Mouse (Mus musculus) heart, adult 18-20 months (tissue): ENCODE measurements around the gene Hoxb2. TPM values are rescaled to one million over a fixed set of nuclear protein-coding genes. Genes with fewer than 3 reads are reported as not detected.
A peak's percentile ranks its signal among the peaks of the same experiment; 100 is the strongest.

ENCODE experiments used
- DNase-seq, 2 experiments: peaks; one replicate each; pipeline ENCODE4 v3.0.0; 2021 to 2022; ENCODE audit warnings: mixed read lengths in 1 of 2
- total RNA-seq, 2 experiments: library from RNA; stranded (reverse); gene quantifications; 2 replicates each; pipeline ENCODE4 v1.2.3; 2021

The Hoxb2 gene
- total RNA-seq, 2 experiments from 2014 or later = 0.46 to 0.62 TPM

- no peak for DNase-seq
These were observed 13.7 kb upstream of the Hoxb2 start for GRCm38 (mm10) chr11:96336597-96336996.

DNA sequence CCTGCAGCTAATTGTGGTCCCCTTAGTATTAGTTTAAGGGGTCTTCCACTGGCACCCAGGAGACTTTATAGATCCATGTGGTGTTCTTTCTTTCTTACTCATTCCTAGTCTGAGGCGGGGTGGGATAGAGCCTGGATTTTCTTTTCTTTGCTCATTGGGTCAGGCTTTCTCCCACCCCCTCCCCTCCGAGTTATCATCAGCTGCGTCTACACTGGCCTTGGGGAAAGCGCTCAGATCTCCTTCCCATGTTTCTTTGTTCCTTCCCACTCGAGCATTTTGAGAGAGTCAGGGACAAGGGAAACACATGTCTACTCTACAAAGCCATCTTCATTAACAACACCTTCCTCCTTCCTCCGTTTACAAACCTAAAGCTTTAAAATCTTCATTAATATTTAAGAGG, 13.3 kb upstream of the Hoxb2 start:
- no peak for DNase-seq

DNA sequence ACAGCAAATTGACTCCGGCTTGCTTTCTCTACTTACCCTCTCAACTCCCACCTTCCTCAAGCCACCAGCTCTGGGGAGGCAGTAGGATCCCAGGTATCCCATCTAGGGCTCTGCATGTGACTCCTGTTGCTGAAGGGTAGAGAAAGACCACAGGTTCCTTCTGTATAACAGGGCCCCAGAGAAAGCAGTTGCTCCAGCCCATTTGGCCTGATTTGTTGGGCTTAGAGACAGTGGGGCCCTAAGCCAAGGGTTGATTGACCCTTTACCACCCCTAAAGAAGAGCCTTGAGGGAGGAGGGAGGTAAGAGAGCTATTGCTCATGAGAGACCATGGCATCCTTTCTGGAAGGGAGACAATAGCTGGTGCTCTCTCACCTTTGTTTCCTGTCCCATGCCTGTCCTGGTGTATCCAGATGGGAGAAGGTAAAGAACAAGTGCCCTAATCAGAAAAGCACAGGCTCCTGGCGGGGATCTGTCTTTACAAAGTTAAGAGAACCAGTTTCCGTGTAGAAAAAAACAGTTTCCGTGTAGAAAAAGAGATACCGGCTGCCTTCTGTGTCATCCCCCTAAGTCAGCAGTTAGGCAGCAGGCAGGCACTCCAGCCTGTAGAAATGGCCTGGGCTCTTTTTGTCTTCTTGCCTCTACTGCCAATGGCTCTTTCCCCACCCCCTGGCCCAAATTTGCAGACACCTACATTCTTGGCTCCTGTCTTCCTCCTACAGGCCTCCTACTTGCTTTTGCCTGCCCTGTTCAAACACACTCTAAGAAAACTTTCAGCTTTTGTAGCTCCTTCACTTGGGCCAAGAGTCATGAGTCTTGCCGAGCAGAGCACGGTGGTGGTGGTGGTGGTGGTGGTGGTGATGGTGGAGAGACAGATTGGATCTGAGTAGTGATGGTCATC, 11.1 kb upstream of the Hoxb2 start:
- DNase-seq = no peak

GRCm38 (mm10) chr11:96340698-96341365, 9.5 kb upstream of the Hoxb2 start:
- no peak for DNase-seq

DNA sequence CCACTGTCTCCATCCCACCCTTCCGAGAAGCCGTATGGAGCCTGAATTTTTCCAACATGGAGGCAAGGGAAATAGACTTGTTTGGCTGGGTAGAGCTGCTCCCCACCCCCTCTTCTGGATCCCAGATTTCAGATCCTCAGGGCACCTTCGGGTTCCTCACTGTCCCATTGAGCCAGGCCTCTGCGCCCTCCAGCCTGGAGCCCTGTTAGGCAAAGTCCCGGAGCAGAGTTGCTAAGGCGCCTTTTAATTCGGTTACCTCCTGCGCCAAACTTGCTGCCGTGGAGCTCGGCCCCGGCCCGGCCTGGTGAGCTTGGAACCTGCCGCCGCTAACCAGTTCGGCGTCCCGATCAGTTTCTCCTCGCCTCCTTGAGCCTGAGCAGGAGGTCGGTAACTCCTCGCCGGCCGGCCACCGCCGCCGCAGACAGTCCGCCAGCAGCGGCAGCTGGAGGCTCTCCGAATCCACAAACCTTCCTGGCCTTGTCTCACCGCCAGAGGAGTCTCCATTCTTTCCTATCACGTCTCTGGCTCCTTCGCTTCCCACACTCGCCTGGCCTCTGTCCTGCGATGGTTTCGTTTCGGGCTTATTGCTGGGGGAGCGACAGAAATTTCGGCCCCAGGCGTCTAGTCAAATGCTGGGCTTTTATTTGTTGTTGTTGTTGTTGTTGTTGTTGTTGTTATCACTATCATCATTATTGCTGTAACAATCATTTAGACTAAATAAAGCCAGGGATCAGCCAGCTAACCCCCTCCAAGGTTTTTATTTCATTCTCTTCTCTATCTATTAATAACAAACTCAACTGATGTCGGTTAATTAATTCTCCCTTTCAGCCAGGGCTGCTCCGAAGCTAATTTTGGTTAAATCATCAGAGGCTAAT, 8.4 kb upstream of the Hoxb2 start:
- peak; percentile 53 to 61 for DNase-seq

DNA sequence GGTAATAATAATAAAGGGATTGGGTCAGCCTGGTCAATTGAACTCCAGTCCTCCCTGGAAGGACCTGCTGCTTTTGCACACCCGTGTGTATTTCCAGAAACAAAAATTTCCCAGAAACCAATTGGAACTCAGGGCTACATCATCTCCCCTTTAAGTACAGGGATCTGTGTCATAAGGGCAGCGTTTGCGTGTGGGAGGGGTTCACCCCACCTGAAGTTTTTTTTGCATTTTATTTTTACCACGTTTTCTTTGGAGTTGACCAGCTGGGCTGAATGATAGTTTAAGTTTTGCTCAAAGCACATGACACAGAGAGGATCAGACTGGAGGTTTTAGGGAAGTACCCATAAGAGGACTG, 7.8 kb upstream of the Hoxb2 start:
- no peak for DNase-seq

DNA sequence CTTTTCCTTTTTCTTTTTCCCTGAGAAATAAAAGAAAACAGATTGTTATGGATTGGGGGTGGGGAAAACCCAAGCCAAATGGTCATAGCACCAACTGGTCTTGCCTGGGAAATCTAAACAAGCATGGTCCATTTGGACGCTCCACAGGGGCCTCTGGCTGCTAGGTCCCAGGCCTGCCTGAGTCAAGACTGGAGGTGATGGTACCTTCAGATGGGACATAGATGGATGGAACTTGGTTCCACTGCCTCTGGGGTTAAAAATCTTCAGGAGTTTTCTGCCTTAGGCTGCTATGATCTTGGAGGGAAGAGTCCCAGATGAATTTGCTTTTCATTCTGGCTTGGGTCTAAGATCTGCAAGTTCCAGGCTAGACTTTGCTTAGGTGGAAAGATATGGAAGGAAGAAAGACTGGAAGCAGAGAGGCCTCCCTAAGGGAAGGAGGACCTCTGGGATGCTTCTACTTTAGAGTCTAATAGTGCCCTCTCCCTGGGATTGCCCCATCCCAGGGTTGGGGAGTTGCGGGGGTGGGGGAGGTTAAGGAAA, 7.0 kb upstream of the Hoxb2 start:
- no peak for DNase-seq

GRCm38 (mm10) chr11:96344061-96344877, 6.1 kb upstream of the Hoxb2 start:
- DNase-seq = no peak

GRCm38 (mm10) chr11:96344878-96345159, 5.5 kb upstream of the Hoxb2 start:
- no peak for DNase-seq

DNA sequence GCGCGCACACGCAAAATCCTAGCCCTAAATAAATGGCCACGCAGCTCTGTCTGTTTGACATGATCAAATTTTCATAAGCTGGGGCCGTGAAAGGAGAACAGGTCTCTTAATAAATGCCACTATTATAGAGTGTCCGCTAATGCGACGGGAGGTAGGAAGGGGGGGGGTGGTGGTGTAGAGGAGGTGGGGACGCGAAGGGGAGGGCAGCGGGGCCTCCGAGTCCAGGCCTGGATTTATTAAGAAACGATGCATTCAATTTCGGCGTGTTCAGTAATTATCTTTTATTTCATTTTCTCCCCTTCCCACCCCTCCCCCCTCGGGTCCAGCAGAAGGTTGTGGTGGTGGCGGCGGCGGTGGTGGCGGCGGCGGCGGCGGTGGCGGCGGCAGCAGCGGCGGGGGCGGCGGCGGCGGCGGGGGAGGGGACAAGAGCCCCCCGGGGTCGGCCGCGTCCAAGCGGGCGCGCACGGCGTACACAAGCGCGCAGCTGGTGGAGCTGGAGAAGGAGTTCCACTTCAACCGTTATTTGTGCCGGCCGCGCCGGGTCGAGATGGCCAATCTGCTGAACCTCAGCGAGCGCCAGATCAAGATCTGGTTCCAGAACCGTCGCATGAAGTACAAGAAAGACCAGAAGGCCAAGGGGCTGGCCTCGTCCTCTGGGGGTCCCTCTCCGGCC, 5.0 kb upstream of the Hoxb2 start:
- DNase-seq = no peak

- DNase-seq = no peak
These were observed 4.2 kb upstream of the Hoxb2 start for GRCm38 (mm10) chr11:96345893-96346806.

GRCm38 (mm10) chr11:96346916-96347520, 3.3 kb upstream of the Hoxb2 start:
- no peak for DNase-seq

DNA sequence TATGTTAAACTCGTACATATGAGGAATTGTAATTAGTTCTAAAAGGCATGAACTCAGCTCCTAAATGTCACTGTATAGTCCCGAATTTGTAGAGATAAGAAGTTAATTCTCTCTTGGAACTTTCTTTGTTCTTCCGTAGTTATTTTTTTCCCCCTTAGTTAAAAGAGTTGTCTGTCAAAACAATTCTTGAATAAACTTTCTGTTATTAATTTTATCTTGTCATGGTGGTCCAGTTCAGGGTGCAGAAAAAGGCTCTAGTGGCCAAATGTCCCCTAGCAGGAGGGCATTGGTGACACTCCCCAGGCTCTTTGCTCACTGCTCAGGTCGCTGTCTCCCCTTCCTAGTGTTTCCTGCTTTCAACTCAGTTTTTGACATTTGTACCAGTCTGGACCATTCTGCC, 2.6 kb upstream of the Hoxb2 start:
- DNase-seq = no peak

DNA sequence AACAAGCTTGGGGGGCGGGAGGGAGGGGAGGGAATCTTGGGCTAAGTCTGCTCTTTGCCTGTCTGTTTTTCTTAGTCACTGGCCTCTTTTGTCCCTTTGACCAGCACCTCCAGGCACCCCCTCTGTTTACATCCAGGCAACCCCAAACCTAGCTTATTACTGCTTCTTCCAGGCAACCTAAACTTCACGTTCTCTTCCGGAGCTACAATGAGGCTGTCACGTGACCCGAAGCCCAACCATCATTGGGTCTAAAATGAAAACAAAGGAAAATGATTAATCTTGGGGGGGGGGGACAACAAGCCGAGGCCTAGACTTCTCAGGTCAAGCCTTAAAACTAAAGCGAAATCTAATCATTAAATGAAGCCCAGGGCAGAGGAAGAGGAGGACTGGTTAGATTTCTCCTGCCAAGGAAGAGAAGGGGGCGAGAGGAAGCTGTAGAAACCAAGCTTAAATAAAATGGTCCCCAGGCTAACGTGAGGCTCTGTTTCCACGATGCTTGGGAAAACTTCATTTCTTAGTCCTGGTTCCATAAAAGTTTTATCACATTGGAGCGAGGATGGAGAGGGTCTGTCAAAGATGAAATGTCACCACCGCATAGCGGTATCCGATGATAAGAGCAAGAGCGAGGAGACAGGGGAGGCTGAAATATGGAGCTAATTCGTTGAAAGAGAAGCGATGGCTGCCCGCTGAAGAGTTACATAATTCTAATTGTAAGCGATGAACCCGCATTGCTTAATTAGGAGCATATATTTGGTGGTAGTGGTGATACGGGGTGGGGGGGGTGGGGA, 2.0 kb upstream of the Hoxb2 start:
- DNase-seq = no peak

DNA sequence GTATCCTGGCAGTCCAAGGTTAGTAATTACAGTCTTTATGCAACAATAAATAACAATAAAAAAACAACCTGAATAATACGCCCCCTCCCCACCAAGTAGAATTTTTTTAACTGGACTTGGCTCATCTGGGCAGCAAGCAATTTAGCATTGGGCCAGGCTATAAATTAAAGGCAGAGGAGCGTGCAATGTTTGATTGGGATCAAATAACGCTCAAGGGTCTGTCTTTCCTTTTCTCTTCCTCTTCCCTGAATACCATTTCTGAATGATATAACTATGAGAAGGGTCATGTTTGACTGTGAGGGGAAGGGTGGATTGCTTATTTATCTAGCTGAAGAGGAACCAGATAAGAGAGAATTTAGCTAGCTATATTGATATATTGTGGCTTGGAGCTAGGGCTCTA, 1.3 kb upstream of the Hoxb2 start:
- no peak for DNase-seq

DNA sequence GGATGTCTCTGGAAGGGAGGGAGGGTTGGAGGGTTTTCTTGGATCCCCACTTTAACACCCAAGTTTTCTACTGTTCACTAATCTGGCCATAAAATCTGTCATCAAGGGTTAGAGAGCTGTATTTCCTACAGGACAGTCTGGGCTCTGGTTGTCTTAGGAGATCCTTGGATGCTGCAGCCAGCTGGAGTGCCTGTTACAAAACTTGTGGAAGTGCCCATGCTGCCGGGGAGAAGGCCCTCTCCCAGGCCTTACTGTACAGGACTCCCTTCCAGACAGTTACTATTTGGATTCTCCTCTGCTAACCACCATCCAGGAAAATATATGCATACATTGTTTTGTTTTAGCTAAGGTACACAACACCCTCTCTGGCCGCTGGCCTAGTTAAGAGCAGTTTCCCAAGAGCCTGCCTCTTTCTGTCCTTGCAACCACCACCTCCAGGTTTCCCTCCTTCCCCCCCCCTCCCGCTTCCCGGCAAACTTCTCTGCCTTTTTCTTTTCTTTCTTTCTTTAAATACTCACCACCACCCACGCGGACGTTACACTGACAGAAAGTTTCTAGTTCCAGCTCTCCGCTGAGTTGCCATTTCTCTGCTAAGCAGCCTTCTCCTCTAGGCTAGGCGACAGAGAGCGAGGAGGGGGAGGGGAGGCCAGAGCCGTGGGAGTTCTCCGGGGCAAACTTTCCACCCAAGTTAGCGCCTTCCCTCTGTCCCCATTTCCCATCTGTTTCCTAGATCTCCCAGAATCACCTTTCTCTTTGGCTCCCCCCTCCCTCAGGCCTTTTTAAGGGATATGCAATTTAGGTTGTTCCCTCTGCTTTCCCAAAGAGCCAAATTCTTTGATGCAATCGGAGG, 609 bp upstream of the Hoxb2 start:
- no peak for DNase-seq

- DNase-seq = no peak
These were observed 466 bp downstream of the Hoxb2 start for GRCm38 (mm10) chr11:96350791-96351190.

GRCm38 (mm10) chr11:96351312-96351711, 987 bp downstream of the Hoxb2 start:
- DNase-seq = no peak
